Mouse (Mus musculus): ENCODE results near the gene Ddr2. TPM values are rescaled to one million over a fixed set of nuclear protein-coding genes. Genes with fewer than 3 reads are reported as not detected.
"Not testable (repeated sequence)": the region's sequence is repeated elsewhere in the genome, so short reads cannot be mapped to it uniquely, and the experiment has no call there.

Gene Ddr2
- polyA plus RNA-seq, 1 experiment from 2014 or later: 9.9 TPM

- H3K4me1 ChIP-seq (replicated peaks): no peaks in the 10 kb centered on the region
- H3K9me3 ChIP-seq: no peaks in the 10 kb centered on the region
- 94% methylated on average over 5 of the region's 5 CpGs for WGBS
- H3K4me2 ChIP-seq: no peak overlapping the region
- H3K9ac ChIP-seq: no peak overlapping the region
- H3K27me3 ChIP-seq: no peaks in the 10 kb centered on the region
- H3K27ac ChIP-seq (replicated peaks): no peak overlapping the region
- ATAC-seq (ENCODE audit: low FRiP score, low read depth): no peak
- H3K4me3 ChIP-seq: no peak overlapping the region
- H3K36me3 ChIP-seq: peaks cover 7% of the 10 kb centered on the region
Observed at GRCm38 (mm10) chr1:170141626-170142025, 31.1 kb upstream of the Ddr2 start.

DNA sequence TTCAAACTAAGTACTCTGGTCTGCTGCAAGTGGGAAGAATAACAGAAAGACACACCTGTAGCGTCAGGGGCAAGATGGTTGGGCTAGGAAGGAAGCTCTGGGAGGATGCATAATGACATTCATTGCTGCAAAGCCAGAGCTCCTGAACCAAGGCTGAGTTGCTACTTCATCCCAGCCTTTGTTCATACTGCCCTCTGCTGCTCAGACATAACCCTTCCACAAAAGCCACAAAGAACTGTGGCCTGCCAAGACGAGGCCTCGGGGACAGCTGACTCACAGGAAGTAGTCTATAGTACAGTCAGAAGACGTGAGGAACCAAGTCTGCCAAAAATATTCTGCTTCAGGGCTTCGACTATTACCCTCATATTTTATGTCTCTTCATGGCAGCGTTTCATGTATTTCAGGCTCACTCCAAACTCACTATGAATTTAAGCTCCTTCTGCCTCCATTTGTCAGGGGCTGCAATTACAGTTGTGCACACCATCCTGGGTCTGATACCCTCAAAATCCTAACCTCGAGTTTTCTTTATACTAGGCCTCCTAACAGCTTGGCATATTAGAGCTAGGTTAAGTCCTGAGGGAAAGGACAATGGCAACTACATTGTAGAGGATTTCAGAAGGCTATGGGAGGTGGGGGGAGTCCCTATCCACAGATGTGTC is 25.9 kb upstream of the Ddr2 start:
- Histone ChIP-seq H3K27me3 (no peaks in the 10 kb centered on the region), H3K27ac (replicated peaks) (no peak overlapping the region), H3K36me3 (no peaks in the 10 kb centered on the region), H3K4me3 (no peak overlapping the region), H3K9ac (no peak overlapping the region), H3K4me2 (no peak overlapping the region), H3K9me3 (no peaks in the 10 kb centered on the region), H3K4me1 (replicated peaks) (no peaks in the 10 kb centered on the region)
- WGBS: 26% methylated on average over 7 of the region's 7 CpGs
- peak; percentile 84 for ATAC-seq (ENCODE audit: low FRiP score, low read depth)

DNA sequence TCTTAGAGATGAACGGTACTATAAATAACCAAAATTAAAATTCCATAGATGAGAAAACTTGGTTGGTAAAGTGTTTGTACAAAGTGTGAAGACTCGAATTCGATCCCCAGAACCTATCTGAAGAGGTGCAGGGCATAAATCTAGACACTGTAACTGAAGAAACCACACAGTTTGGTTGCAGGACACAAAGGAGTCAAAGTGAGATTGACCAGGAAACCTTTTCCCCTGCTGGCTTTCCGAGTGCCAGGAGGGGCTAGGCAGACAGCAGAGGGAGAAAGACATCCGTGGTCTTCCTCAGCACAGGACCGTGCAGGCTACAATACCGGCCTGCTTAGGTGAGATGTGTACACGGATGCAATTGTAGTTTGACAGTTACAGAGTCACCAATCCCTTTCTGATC is 23.7 kb upstream of the Ddr2 start:
- Histone ChIP-seq H3K27me3 (no peaks in the 10 kb centered on the region), H3K9ac (no peak overlapping the region), H3K9me3 (no peaks in the 10 kb centered on the region), H3K4me2 (no peak overlapping the region), H3K36me3 (no peaks in the 10 kb centered on the region), H3K4me3 (no peak overlapping the region), H3K27ac (replicated peaks) (no peak overlapping the region), H3K4me1 (replicated peaks) (no peaks in the 10 kb centered on the region)
- 93% methylated on average over 8 of the region's 8 CpGs for WGBS
- no peak for ATAC-seq (ENCODE audit: low FRiP score, low read depth)

- no peaks in the 10 kb centered on the region for H3K9me3 ChIP-seq
- no peak for ATAC-seq (ENCODE audit: low FRiP score, low read depth)
- no peaks in the 10 kb centered on the region for H3K4me1 ChIP-seq (replicated peaks)
- no peak overlapping the region for H3K4me3 ChIP-seq
- no peaks in the 10 kb centered on the region for H3K36me3 ChIP-seq
- H3K27ac ChIP-seq (replicated peaks): no peak overlapping the region
- WGBS: 72% methylated on average over 3 of the region's 3 CpGs
- H3K4me2 ChIP-seq: no peak overlapping the region
- no peaks in the 10 kb centered on the region for H3K27me3 ChIP-seq
- no peak overlapping the region for H3K9ac ChIP-seq
Observed at GRCm38 (mm10) chr1:170130962-170131361, 20.4 kb upstream of the Ddr2 start.

GRCm38 (mm10) chr1:170124644-170125043 is 14.1 kb upstream of the Ddr2 start:
- Histone ChIP-seq H3K9me3 (no peaks in the 10 kb centered on the region), H3K4me2 (no peak overlapping the region), H3K9ac (no peak overlapping the region), H3K4me3 (no peak overlapping the region), H3K4me1 (replicated peaks) (no peaks in the 10 kb centered on the region), H3K27ac (replicated peaks) (no peak overlapping the region), H3K27me3 (no peaks in the 10 kb centered on the region), H3K36me3 (no peaks in the 10 kb centered on the region)
- 57% methylated on average over 2 of the region's 2 CpGs for WGBS
- ATAC-seq (ENCODE audit: low FRiP score, low read depth): no peak

- Histone ChIP-seq H3K27ac (replicated peaks) (no peak overlapping the region), H3K9me3 (no peaks in the 10 kb centered on the region), H3K4me2 (no peak overlapping the region), H3K4me3 (no peak overlapping the region), H3K27me3 (no peaks in the 10 kb centered on the region), H3K4me1 (replicated peaks) (no peaks in the 10 kb centered on the region), H3K36me3 (no peaks in the 10 kb centered on the region), H3K9ac (no peak overlapping the region)
- 88% methylated on average over 6 of the region's 6 CpGs for WGBS
- ATAC-seq (ENCODE audit: low FRiP score, low read depth): no peak
Observed at GRCm38 (mm10) chr1:170113616-170114015, 3.1 kb upstream of the Ddr2 start.

- WGBS: 88% methylated on average over 10 of the region's 10 CpGs
- Histone ChIP-seq H3K4me2 (no peak overlapping the region), H3K9ac (no peak overlapping the region), H3K27ac (replicated peaks) (no peak overlapping the region), H3K27me3 (no peaks in the 10 kb centered on the region), H3K4me1 (replicated peaks) (no peaks in the 10 kb centered on the region), H3K36me3 (no peaks in the 10 kb centered on the region), H3K4me3 (no peak overlapping the region), H3K9me3 (no peaks in the 10 kb centered on the region)
- no peak for ATAC-seq (ENCODE audit: low FRiP score, low read depth)
Observed at GRCm38 (mm10) chr1:170112261-170112660, 1.7 kb upstream of the Ddr2 start.

- H3K27me3 ChIP-seq: no peaks in the 10 kb centered on the region
- no peak overlapping the region for H3K27ac ChIP-seq (replicated peaks)
- no peaks in the 10 kb centered on the region for H3K9me3 ChIP-seq
- ATAC-seq (ENCODE audit: low FRiP score, low read depth): no peak
- H3K4me3 ChIP-seq: no peak overlapping the region
- H3K4me1 ChIP-seq (replicated peaks): no peaks in the 10 kb centered on the region
- WGBS: 82% methylated on average over 16 of the region's 16 CpGs
- peak overlapping the region; percentile 5; the same call in 1 of the 2 replicates for H3K4me2 ChIP-seq
- no peak overlapping the region for H3K9ac ChIP-seq
- H3K36me3 ChIP-seq: no peaks in the 10 kb centered on the region
Observed at GRCm38 (mm10) chr1:170111651-170112226, 1.2 kb upstream of the Ddr2 start.

DNA sequence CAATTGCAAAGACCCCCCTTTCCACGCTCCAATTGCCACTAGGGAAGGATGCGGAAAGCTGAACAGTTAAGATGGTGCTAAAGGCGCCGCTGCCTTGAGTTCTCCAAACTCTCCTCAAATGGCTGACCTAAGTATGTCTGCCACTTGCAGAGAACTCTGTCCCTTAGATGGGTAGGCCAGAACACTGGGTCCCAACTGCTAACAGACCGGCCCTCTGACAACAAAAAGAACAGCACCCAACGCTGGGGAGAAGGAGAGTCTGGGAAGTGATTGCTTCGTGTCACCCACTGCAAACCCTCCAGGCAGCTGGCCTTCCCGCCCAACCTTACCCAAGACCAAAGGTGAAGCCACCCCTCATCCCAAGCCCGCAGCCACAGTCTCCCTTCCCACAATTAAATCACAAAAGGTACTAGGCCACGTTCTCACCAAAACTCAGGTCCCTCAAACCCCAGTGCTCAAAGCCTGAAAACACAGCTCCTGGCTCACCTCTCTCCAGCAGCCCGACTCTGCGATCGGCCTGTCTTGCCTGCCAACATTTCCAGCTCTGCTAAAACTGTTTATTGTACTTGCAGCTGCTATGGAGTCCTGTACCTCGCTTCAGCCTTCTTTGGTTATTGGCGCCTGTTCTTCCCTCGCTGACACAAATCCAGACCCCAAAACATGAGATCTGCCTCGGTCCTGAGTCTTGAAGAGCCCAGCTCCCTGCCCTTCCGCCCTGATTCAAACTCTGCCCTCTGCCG is 616 bp downstream of the Ddr2 start:
- ATAC-seq (ENCODE audit: low FRiP score, low read depth): no peak
- Histone ChIP-seq H3K36me3 (no peaks in the 10 kb centered on the region), H3K27me3 (no peaks in the 10 kb centered on the region), H3K9ac (no peak overlapping the region), H3K9me3 (no peaks in the 10 kb centered on the region), H3K4me1 (replicated peaks) (no peaks in the 10 kb centered on the region), H3K27ac (replicated peaks) (peak overlapping the region; percentile 52), H3K4me3 (no peak overlapping the region; the same call in 1 of the 2 replicates), H3K4me2 (0 out of 2 replicates have a peak overlapping the region, but pooled peaks have one; percentile 19)
- WGBS: 81% methylated on average over 19 of the region's 19 CpGs

- not testable (repeated sequence) for H3K9ac ChIP-seq; H3K27me3 ChIP-seq; H3K27ac ChIP-seq (replicated peaks); H3K4me3 ChIP-seq; ATAC-seq (ENCODE audit: low FRiP score, low read depth); H3K9me3 ChIP-seq; H3K4me1 ChIP-seq (replicated peaks); H3K36me3 ChIP-seq; H3K4me2 ChIP-seq
- WGBS: 91% methylated on average over 6 of the region's 6 CpGs
Observed at GRCm38 (mm10) chr1:170102814-170103213, 7.7 kb downstream of the Ddr2 start.

DNA sequence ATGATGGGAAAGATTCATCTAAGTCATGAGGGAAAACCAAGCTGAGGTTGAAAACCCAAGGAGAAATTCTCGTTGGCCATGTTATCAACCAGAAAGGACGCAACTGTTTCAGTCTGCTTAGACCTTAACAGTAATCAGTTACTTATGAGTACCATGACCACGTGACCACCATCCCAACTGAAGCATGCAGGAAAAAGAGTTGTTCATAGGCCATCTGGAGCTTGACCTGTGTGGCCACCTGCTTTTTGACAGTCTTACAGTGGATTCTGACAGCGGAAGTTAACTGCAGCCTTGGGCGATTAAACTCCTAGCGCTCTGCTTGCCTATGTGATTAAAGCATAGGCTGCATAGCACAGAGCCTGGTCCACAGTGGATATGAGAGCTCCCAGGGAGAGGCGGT is 23.9 kb downstream of the Ddr2 start:
- no peaks in the 10 kb centered on the region for H3K36me3 ChIP-seq
- no peak overlapping the region for H3K27ac ChIP-seq (replicated peaks)
- no peaks in the 10 kb centered on the region for H3K4me1 ChIP-seq (replicated peaks)
- H3K4me2 ChIP-seq: no peak overlapping the region
- ATAC-seq (ENCODE audit: low FRiP score, low read depth): no peak
- WGBS: 93% methylated on average over 7 of the region's 7 CpGs
- no peaks in the 10 kb centered on the region for H3K9me3 ChIP-seq
- H3K4me3 ChIP-seq: no peak overlapping the region
- no peak overlapping the region for H3K9ac ChIP-seq
- H3K27me3 ChIP-seq: no peaks in the 10 kb centered on the region

GRCm38 (mm10) chr1:170084151-170084796 is 26.3 kb downstream of the Ddr2 start:
- no peak overlapping the region for H3K9ac ChIP-seq
- H3K27ac ChIP-seq (replicated peaks): no peak overlapping the region
- no peaks in the 10 kb centered on the region for H3K9me3 ChIP-seq
- no peaks in the 10 kb centered on the region for H3K27me3 ChIP-seq
- H3K4me2 ChIP-seq: no peak overlapping the region
- no peak overlapping the region for H3K4me3 ChIP-seq
- no peak for ATAC-seq (ENCODE audit: low FRiP score, low read depth)
- no peaks in the 10 kb centered on the region for H3K4me1 ChIP-seq (replicated peaks)
- no peaks in the 10 kb centered on the region for H3K36me3 ChIP-seq
- WGBS: 91% methylated on average over 12 of the region's 12 CpGs

Measured in hindbrain, embryonic 15.5 days (tissue).